Mouse (Mus musculus): ENCODE measurements around the gene Rex1bd.
A peak's percentile ranks its signal among the peaks of the same experiment; 100 is the strongest.
"Not testable (repeated sequence)": the region's sequence is repeated elsewhere in the genome, so short reads cannot be mapped to it uniquely, and the experiment has no call there.

Gene Rex1bd

DNA sequence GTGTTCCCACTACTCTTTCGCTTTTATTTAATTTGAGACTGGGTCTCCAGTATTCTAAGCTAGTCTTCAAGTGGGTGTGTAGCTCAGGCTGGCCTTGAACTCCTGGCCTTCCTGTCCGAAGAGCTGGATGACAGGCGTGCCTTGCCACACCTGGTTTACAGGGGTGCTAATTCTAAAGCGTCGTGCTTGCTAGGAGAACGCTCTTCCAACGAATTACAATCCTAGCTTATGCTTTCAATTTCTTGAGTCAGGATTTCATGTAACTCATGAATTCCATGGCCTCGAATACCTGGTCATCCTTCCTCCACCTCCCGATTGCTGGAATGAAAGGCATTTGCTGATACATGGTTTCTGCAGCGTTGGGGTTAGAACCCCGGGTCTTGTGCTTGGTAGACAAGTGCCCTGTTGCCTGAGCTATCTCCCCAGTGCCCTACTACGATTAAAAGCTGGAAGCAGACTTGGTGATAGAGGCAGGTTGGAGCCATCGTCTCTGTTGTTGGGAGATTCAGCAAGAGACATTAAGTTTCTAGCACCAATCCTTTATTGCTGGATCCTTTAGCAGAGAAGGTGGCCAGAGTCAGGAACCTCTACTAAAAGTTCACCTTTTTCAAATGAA, 21.7 kb upstream of the Rex1bd start:
- DNase-seq (ENCODE audit: low spot score in 2 of 2), result no peak

DNA sequence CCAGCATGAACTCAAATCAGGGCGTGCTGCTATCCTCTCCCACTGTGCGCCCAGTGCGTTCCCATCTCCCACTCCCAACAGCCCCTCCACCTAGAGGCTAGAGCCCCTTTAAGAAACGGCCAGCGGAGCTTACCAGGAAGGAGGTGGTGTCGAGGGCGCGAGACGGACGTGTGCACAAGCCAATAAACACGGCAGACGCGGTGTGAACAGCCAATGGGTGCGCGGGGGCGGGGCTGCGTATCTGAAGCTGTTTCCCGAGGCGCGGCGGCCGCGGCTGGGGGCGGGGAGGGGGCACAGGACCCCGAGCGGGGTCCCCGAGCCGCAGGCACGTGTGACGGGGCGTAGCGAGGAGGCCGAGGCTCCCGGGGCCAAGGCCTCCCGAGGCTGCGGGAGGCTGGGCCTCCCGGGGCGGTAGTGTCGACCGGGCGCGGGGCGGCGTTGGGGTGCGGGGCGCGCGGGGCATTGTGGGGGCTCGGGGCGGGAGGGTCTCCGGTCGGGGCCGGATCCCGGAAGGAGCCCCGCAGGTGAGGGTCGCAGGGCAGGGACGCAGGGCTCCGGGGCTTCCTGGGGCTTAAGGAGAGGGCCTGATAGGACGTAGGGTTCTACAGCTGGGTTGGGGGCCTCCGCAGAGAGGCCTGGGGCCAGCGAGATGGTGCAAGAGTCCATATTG, 21.1 kb upstream of the Rex1bd start, which contains the start of the genes Fkbp8 and Kxd1:
Gene Fkbp8 (plus strand): TSS at position 213 of the 670 bp plus-strand sequence.
Gene Kxd1 (minus strand): TSS at position 445 of the 670 bp plus-strand sequence.
- DNase-seq (ENCODE audit: low spot score in 2 of 2), result peak; percentile 96 to 97

DNA sequence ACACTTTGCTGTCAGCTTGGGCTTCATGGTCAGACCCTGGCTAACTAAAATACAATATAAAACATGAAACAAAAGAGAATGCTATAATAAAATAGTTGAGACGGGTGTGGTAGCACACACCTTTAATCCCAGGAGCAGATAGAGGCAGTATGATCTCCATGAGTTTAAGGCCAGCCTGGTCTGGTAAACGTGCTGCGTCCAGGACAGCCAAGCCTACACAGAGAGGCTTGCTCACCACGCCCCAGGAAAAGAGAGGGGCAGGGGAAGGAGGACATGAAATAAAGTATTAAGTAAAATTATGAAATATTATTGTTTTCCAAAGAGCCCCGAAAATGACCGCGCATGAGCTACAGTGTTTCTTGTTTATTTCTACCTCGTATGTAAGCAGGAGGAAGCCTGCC, 20.6 kb upstream of the Rex1bd start:
- no peak for DNase-seq (ENCODE audit: low spot score in 2 of 2)

DNA sequence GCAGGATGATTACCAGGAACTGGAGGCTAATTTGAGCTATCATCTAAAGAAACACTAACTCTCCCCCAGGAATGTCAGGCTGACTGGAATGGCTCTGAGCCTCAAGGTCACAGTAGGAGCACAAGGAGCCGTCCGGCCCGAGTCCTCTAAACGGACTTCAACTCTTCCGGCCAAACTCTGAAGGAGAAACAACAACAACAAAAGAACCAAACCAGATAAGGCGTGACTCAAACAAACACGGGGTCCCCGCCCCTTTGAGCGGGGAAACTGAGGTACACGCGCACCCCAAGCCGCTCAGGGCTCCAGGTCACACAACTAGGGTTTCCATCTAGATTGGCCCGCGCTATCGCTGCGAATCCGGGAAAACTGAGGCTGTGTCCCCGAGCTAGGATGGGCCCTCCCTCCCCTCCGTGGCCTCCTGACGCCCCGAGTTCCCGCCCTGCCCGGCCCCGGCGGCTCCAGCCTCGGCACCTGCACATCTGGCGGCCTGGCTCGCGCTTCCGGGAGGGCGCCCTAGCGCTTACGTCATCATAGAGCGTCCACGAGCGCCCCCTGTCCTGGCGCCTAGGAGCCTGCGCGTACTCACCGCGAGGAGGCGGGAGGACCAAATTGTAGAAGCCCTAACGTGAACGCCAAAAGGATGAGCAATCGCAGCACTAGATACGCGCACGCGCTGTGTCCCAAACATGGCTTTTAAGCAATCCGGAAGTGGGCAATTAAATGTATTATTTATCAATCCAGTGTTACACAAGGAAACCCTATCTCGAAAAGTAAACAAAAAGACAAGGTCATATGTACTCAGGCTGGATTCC, 16.2 kb upstream of the Rex1bd start:
- DNase-seq (ENCODE audit: low spot score in 2 of 2), result peak; percentile 94 to 95

DNA sequence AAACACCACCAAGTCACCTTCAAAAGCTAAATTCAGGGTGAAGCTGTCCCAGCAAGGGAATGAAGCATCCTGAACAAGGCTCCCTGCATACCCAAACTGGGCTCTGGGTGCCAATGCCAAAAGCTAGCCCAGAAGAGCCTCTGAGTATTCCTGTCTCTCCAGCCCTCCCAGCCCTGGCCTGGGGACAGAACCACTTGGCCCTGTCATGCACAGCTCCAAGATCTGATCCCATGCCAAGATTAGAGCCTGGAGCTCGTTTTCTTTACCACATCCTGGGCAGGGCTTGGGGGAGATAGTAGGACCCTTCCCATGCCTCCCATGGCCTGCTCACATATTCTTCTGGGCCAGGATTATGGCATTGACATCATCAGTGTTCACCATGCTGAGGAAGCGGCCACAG, 13.1 kb upstream of the Rex1bd start:
- DNase-seq (ENCODE audit: low spot score in 2 of 2), result no peak

DNA sequence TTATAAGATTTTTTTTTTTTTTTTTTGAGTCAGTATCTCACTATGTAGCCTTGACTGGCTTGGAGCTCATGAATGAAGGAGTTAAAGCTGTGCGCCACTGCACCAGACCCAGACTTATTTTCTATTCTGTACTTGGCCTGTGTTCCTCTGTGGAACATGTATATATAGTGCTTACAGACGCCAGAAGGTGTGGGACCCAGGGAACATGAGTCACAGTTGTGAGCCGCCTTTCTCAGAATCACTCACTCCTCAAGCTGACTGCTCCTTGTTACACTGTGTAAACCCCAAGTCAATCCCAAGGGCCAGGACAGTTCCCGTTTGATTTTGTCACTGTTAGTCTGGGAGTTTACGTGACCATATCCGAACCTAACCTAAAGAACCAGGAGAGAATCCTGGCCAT, 12.5 kb upstream of the Rex1bd start:
- DNase-seq (ENCODE audit: low spot score in 2 of 2), result no peak

DNA sequence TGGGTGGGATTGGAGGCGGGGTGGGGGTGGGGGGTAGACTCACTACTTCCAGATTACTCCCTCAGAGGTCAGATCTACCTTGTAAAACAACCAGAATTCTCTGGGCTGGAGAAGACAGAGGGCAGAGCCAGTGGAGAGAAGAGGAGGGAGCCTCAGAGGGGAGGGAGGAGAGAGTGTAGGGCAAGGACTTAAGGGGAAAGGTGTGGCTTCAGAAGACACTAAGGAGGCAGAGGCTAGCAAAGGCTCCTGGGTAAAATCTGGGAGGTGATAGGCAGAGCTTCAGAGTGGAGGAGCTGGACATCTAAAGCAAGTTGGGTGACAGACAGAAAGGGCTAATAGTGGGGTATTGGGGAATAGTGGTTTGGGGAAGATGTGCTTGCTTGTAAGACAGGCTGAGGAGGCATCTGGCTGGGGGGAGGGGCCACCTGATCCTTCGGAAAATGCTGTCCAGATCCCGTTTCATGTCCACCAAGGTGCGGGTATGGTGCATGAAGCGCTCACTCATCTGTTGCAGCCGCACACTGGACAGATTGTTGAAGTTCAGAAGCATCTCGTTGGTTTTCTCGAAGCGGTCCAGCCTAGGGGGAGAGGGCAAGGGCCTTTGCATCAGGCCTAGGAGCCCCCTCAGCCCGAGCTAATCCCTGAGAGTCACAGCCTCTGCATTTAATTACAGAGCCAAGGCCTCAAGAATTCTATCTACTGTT, 11.5 kb upstream of the Rex1bd start:
- DNase-seq (ENCODE audit: low spot score in 2 of 2), result peak in 1 of 2 experiments; percentile 51

DNA sequence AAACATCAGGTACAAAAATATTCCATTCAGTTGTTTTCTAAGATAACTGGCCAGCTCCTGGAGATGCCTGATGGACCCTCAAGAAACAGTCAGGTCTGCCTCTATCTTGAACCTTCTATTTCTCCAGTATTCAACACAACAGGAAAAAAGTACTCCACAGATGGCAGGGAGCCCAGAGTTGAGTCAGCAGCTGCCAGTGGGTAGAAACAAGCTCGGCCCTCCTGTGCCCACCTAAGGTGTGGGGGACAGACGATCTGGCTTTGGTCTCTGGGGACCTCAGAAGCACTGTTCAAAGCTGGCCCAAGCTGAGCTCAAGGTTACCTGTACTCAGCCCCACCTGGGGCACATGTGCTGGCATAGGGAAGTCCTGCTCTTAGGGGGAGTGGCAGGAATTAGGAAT, 6.9 kb upstream of the Rex1bd start:
- DNase-seq (ENCODE audit: low spot score in 2 of 2), result no peak

DNA sequence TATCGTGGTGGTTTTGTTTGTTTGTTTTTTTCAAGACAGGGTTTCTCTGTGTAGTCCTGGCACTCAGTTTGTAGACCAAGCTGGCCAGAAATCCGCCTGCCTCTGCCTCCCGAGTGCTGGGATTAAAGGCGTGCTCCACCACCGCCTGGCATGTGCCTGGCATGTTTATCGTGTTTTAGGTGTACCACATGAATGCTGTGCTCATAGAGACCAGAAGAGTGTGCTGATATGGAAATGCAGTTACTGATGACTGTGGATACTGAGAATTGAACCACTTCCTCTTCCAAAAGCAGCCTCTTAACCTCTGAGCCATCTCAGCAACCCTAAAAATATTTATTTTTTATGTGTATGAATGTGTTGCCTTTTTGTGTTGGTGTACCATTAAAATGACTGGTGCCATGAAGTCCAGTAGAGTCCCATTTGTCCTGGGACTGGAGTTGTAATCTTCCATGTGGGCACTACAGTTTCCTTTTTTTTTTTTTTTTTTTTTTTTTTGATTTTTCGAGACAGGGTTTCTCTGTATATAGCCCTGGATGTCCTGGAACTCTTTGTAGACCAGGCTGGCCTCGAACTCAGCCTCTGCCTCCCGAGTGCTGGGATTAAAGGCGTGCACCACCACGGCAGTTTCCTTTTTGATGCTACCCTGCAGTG, 5.8 kb upstream of the Rex1bd start:
- no peak for DNase-seq (ENCODE audit: low spot score in 2 of 2)

DNA sequence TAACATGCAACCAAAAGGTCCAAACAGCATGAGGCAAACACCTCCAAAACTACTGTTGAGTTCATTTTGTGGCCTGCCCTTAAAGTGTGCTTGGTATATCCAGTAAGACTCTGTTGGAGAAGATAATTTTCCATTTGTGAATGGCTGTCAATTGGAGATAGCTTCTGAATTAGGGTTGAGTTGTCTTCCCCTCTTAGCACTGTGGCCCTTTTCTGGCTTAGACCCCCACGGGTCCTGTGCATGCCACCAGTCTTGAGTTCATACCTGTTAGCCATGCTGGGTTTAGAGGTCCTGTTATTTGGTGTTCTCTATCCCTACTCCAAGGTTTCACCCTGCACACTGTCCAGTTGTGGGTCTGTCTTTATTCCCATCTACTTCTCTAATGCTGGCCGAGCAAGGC, 5.2 kb upstream of the Rex1bd start:
- DNase-seq (ENCODE audit: low spot score in 2 of 2), result no peak

DNA sequence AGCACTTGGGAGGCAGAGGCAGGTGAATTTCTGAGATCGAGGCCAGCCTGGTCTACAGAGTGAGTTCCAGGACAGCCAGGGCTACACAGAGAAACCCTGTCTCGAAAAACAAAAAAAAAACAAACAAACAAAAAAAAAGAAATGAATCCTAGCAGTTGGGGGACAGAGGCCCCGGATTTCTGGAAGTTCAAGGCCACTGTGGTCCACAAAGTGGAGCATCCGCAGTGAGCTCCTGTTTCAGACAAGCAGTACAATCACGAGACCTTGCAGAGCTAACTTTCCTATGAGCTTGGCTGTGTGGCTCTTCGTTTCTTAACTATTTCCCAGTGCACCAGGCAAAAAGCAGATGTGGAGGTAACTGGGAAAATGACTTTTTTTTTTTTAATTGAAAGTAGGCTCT, 4.6 kb upstream of the Rex1bd start:
- DNase-seq (ENCODE audit: low spot score in 2 of 2), result not testable (repeated sequence)

DNA sequence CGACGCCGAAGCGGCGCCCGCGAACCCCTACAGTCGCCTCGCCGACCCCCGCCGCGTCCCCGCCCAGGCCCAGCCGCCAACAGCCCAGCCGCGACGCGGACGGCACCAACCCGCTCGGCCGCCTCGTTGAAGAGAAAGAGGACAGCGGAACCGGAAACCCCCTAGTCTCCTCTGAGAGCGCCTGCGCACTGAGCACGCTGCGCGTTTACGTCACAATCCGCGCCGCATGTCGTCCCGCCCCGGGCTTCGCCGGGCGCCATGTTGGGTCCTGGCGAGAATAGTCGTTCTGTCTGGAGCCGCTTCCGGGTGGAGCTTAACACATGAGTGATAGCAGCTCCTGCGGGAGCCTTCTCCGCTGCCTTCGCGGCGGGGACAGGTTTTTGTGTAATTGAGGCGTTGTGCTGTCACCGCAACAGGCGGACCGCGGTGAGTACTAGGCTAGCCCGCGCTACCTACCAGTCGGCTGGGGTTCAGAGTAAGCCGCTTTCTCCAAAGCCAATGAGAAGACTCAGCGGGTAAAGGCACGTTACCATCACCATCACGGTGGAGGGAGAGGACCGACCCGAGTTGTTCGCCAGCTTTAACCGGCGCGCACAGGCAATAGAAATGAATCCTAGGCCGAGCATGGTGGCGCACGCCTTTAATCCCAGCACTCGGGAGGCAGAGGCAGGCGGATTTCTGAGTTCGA, 3.8 kb upstream of the Rex1bd start, which contains the start of gene Uba52:
Gene Uba52 (minus strand): TSS at position 574 of the 688 bp plus-strand sequence.
- DNase-seq (ENCODE audit: low spot score in 2 of 2), result peak; percentile 96 to 98

DNA sequence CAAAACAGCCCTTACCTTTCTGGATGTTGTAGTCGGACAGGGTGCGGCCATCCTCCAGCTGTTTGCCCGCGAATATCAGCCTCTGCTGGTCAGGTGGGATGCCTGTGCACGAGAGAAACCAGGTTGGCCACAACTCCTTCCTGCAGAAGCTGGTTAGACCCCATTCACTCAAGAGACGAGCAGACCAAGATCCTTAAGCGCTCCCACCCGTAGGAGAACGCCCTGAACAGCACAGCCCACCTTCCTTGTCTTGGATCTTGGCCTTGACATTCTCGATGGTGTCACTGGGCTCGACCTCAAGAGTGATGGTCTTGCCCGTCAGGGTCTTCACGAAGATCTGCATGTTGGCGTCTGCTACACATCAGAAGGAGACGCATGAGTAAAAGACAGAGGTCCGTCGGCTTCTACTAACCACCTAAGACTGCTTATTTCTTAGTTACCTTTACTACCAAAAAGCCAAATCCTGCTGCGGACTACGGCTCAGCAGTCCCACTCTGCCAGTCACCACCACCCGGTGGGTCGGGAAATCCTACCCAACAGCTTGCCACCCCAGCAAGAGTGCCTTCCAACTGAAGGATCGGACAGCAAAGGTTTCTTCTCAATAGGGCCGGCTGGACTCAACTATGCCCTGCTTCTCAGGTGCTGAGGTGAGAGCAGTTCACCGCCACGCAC, 2.9 kb upstream of the Rex1bd start:
- DNase-seq (ENCODE audit: low spot score in 2 of 2), result no peak

DNA sequence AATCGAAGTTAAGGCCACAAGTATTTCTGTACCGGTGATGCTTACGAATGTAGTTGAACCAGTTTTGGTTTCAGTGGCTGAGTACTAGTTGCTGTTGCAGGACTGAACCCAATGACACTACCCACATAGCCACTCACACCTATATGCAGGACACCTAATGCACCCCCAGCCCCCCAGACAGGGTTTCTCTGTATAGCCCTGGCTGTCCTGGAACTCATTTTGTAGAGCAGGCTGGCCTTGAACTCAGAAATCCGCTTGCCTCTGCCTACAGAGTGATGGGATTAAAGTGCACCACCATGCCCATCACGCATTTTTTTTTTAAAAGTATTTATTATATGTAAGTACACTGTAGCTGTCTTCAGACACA, 458 bp upstream of the Rex1bd start:
- no peak for DNase-seq (ENCODE audit: low spot score in 2 of 2)

DNA sequence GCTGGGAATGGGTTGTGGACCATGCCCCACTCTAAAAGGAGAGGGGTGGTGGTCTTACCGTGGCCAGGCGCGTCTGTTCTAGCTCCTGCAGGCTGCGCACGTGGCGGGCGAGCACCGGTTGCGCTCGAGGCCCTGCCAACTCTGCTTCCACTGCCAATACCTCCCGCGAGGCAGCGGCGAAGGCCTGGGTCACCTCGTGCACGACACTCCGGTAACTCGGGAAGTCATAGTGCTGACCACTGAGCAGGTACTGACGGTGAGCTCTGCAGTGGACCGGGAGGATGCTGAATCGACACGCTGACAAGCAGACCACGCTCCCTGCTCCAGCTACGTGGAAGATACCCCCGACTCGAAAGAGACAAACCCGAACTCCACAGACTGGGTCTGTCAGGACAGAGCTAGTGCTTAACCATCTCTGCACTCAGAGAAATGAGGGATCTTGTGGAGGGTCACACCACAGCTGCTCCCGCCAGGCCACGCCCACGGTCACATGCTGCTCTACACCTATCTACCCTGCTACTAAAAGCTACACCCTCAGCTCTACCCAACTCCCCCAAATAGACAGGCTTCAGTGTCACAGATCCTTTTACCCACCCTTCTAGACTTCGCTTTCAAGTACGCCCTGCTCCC, 739 bp downstream of the Rex1bd start:
- no peak for DNase-seq (ENCODE audit: low spot score in 2 of 2)

DNA sequence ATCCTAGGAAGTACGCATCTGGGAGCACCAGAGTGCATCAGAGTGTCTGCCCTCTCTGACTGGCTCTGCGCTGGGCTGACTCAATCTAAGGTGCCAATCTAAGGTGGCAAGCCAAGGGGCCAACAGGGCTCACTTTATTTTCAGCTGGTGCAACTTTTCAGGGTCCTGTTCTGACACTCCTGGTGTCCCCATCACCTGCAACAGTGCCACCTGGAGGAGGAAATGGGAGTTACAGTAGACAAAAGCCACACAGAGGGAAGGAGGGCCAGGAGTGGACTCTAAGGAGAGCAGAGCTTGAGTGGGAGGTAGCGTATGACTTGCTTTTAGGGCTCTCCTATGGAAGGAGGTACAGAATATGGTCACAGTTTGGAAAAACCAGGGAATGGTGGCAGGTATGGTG, 1.7 kb downstream of the Rex1bd start:
- DNase-seq (ENCODE audit: low spot score in 2 of 2), result peak; percentile 54 to 80

DNA sequence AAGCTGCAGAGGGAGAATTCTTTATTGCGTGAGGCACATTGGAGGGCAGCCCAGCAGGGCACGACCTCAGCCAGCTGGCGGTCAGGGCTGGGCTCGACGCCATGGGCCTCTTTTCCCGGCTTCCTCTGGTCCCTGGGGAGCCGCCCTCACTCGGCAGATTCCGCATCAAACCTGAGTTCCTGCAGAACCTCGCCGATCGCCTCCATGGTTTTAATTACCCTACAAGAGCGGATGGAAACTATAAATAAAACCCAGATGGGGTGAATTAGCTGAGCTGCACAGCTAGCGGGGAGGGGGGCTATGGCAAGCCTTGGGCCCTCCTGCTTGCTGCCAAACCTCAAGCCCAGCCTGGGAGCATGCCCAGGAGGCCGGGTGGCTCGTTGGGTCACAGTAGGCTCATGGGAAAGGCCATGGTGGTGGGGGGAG, 2.2 kb downstream of the Rex1bd start:
- DNase-seq (ENCODE audit: low spot score in 2 of 2), result peak; percentile 66 to 78

DNA sequence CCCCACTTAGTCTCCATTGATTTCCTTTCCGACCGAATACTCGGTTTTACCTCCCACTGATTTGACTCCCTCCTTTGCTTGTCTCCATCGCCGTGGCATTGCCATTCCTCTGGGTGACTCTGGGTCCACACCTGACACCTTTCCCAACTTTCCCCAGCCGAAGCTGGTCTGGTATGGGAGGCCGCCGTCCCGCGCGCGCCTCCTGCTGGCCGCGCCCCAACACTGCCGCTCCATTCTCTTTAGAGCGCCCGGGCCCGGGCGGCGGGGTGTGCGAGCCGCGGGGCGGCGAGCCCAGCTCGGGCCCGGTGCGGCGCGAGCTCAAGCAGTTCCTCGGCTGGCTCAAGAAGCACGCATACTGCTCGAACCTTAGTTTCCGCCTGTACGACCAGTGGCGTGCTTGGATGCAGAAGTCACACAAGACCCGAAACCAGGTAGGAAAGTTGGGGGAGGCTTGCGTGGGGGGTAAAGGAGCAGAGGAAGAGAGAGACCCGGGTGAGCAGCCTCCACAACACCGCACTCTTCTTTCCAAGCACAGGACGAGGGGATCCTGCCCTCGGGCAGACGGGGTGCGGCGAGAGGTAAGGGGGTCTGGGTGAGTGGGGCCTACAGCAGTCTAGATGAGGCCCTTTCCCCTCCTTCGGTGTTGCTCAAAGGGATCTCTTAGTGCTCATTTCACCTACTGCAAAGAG, 3.3 kb downstream of the Rex1bd start:
- DNase-seq (ENCODE audit: low spot score in 2 of 2), result peak; percentile 70 to 73

DNA sequence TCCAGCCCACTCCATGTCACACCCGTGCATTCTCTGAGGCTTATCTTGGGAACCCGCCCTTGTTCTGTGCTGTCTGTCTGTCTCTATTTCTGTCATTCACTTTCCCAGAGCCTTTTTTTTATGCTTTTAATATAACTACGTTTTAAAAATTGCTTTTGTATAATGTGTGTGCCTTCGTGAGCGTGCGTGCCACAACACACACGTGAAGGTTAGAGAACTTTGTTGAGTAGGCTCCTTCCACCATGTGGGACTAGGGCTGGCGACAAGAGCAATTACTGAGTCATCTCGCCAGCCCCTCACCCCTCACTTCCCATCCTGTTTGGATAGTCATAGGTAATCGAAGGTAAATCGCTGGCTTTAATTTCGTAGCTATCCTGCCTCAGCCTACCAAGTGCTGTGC, 4.0 kb downstream of the Rex1bd start:
- no peak for DNase-seq (ENCODE audit: low spot score in 2 of 2)
